Mouse (Mus musculus) forebrain, embryonic 15.5 days (tissue): ENCODE data around the gene Prkci. TPM values are rescaled to one million over a fixed set of nuclear protein-coding genes. Genes with fewer than 3 reads are reported as not detected.

ENCODE experiments used
- ATAC-seq: fragments of 200-750 bp; cut with Nextera tagmentation; replicated peaks from 2 replicates; pipeline ENCODE4 v1.8.0; 2017; ENCODE audit warnings: mild to moderate bottlenecking, moderate TSS enrichment, moderate library complexity
- H3K27ac ChIP-seq: fragments of 300-500 bp; sonication (generic); replicated peaks from 2 replicates; pipeline ENCODE4 v1.5.1; 2015; ENCODE audit warnings: mild to moderate bottlenecking, inconsistent platforms
- H3K27me3 ChIP-seq: fragments of 300-500 bp; sonication (generic); 2 replicates; pipeline ENCODE4 v1.6.1; 2015; ENCODE audit warnings: inconsistent platforms
- H3K36me3 ChIP-seq: fragments of 300-500 bp; sonication (generic); 2 replicates; pipeline ENCODE4 v1.6.1; 2015; ENCODE audit warnings: mild to moderate bottlenecking, inconsistent platforms
- H3K4me1 ChIP-seq: fragments of 300-500 bp; sonication (generic); 2 replicates; pipeline ENCODE4 v1.6.1; 2015; ENCODE audit warnings: inconsistent platforms
- H3K4me2 ChIP-seq: fragments of 300-500 bp; sonication (generic); replicated peaks from 2 replicates; pipeline ENCODE4 v1.6.1; 2015; ENCODE audit warnings: mild to moderate bottlenecking, inconsistent platforms
- H3K4me3 ChIP-seq: fragments of 300-500 bp; sonication (generic); 2 replicates; pipeline ENCODE4 v1.5.1; 2015; ENCODE audit warnings: mild to moderate bottlenecking, inconsistent platforms
- H3K9ac ChIP-seq: fragments of 300-500 bp; sonication (generic); replicated peaks from 2 replicates; pipeline ENCODE4 v1.6.1; 2015; ENCODE audit warnings: mild to moderate bottlenecking, inconsistent platforms
- H3K9me3 ChIP-seq: fragments of 300-500 bp; sonication (generic); 2 replicates; pipeline ENCODE4 v1.6.1; 2016; ENCODE audit warnings: inconsistent platforms
- WGBS: fragments of 180-500 bp; shearing (Covaris S2); methylation state at CpG from one replicate; pipeline ENCODE4 v1.1.7; 2015; ENCODE audit warnings: mixed read lengths; 5-methylcytosine and 5-hydroxymethylcytosine counted together
- polyA plus RNA-seq: library from polyadenylated mRNA; unstranded; fragments of >200 nt; fragmentation: Nextera tagmentation; extraction: Ambion mirVana; gene quantifications from 2 replicates; pipeline ENCODE4 v1.2.1, GENCODE M21; 2015

Gene Prkci
- polyA plus RNA-seq, 1 experiment from 2014 or later = 25.7 TPM

DNA sequence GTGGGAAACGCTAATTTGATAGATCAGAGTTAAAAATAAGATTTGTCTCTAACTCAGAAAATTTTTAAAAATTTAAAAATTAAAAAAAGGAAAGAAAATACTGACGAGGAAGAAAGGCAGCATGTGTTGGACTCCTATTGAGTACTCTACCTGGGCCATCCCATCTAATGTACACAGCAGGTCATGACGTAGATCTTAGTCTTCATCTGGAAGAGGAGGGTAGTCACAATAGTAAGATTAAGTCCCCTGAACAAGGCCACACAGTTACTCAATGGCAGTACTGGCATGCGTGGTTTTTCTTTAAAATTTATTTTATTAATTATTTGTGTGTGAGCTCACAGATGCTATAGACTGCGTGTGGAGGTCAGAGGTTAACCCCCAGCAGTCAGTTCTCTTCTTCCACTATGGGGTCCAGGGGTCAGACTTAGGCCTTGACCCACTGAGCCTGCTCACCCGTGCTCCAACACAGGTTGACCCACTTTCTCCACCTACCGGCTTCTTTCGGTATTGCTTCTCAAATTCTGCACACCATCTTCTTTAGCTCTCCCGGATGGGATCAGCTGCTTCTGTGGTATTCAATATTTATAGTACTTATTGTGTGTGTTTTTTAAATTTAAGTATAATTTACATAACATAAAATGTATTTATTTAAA is 20.3 kb upstream of the Prkci start:
- 42% methylated on average over 9 of the region's 9 CpGs for WGBS
- Histone ChIP-seq H3K9me3 (no peaks in the 10 kb centered on the region), H3K9ac (no peak overlapping the region), H3K27me3 (no peaks in the 10 kb centered on the region), H3K36me3 (no peaks in the 10 kb centered on the region), H3K27ac (no peak overlapping the region), H3K4me2 (no peak overlapping the region), H3K4me1 (no peaks in the 10 kb centered on the region), H3K4me3 (no peak overlapping the region)
- ATAC-seq = peak; percentile 60

DNA sequence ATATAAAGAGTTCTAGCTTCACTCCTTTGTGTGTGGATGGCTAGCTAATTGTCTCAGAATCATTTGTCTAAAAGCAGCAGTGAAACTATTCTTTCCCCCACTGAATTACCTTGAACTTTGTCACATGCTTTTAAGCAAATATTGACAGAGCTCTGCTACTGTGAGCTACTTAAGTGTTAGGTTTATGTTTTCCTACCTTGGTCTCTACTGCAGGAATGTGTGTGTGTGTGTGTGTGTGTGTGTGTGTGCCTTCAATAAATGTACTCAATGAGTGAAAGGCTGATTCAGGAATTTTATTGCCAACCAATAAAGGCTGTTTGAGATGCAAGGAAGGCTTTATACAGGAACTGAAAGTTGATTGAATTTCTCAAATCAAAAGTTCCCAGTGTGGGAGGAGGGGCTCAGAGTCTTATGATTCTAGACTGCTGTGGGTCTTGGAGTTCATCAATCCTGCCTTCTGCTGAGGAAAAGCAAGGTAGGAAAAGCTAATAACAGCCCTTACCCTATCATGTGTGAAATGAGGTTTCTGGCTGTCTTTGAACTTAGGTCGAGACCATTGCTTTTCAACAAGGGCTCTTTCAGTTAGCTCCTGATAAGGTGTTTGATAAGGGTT is 18.4 kb upstream of the Prkci start:
- H3K9ac ChIP-seq = no peak overlapping the region
- 86% methylated on average over 1 of the region's 1 CpGs for WGBS
- ATAC-seq = no peak
- no peak overlapping the region for H3K27ac ChIP-seq
- H3K4me1 ChIP-seq = no peaks in the 10 kb centered on the region
- H3K27me3 ChIP-seq = no peaks in the 10 kb centered on the region
- no peaks in the 10 kb centered on the region for H3K9me3 ChIP-seq
- H3K4me3 ChIP-seq = no peak overlapping the region
- no peaks in the 10 kb centered on the region for H3K36me3 ChIP-seq
- H3K4me2 ChIP-seq = no peak overlapping the region

- no peaks in the 10 kb centered on the region for H3K36me3 ChIP-seq
- no peak overlapping the region for H3K4me3 ChIP-seq
- no peaks in the 10 kb centered on the region for H3K9me3 ChIP-seq
- H3K27ac ChIP-seq = no peak overlapping the region
- WGBS = 82% methylated on average over 5 of the region's 5 CpGs
- no peak for ATAC-seq
- H3K4me2 ChIP-seq = no peak overlapping the region
- no peak overlapping the region for H3K9ac ChIP-seq
- no peaks in the 10 kb centered on the region for H3K27me3 ChIP-seq
- H3K4me1 ChIP-seq = no peaks in the 10 kb centered on the region
Observed at GRCm38 (mm10) chr3:30981616-30982380, 13.7 kb upstream of the Prkci start.

- H3K4me3 ChIP-seq = no peak overlapping the region
- H3K36me3 ChIP-seq = no peaks in the 10 kb centered on the region
- no peak overlapping the region for H3K4me2 ChIP-seq
- H3K4me1 ChIP-seq = no peaks in the 10 kb centered on the region
- H3K27ac ChIP-seq = no peak overlapping the region
- no peaks in the 10 kb centered on the region for H3K27me3 ChIP-seq
- no peaks in the 10 kb centered on the region for H3K9me3 ChIP-seq
- no peak for ATAC-seq
- WGBS = 70% methylated on average over 8 of the region's 8 CpGs
- H3K9ac ChIP-seq = no peak overlapping the region
Observed at GRCm38 (mm10) chr3:30982924-30983536, 12.5 kb upstream of the Prkci start.

GRCm38 (mm10) chr3:30987396-30988318 is 7.9 kb upstream of the Prkci start:
- 87% methylated on average over 9 of the region's 9 CpGs for WGBS
- no peak overlapping the region for H3K4me2 ChIP-seq
- H3K4me3 ChIP-seq = no peak overlapping the region
- H3K9me3 ChIP-seq = no peaks in the 10 kb centered on the region
- H3K4me1 ChIP-seq = no peaks in the 10 kb centered on the region
- no peaks in the 10 kb centered on the region for H3K27me3 ChIP-seq
- no peak overlapping the region for H3K9ac ChIP-seq
- no peaks in the 10 kb centered on the region for H3K36me3 ChIP-seq
- H3K27ac ChIP-seq = no peak overlapping the region
- ATAC-seq = no peak

GRCm38 (mm10) chr3:30992161-30992560 is 3.4 kb upstream of the Prkci start:
- Histone ChIP-seq H3K4me1 (peaks cover 16% of the 10 kb centered on the region), H3K27me3 (no peaks in the 10 kb centered on the region), H3K36me3 (no peaks in the 10 kb centered on the region), H3K4me2 (no peak overlapping the region), H3K9me3 (no peaks in the 10 kb centered on the region), H3K27ac (no peak overlapping the region), H3K9ac (no peak overlapping the region), H3K4me3 (no peak overlapping the region)
- 78% methylated on average over 7 of the region's 7 CpGs for WGBS
- ATAC-seq = no peak

- Histone ChIP-seq H3K4me2 (no peak overlapping the region), H3K9ac (no peak overlapping the region), H3K4me1 (peaks cover 21% of the 10 kb centered on the region), H3K9me3 (no peaks in the 10 kb centered on the region), H3K27me3 (no peaks in the 10 kb centered on the region), H3K27ac (no peak overlapping the region), H3K4me3 (no peak overlapping the region), H3K36me3 (no peaks in the 10 kb centered on the region)
- ATAC-seq = no peak
Observed at GRCm38 (mm10) chr3:30993066-30993573, 2.4 kb upstream of the Prkci start.

DNA sequence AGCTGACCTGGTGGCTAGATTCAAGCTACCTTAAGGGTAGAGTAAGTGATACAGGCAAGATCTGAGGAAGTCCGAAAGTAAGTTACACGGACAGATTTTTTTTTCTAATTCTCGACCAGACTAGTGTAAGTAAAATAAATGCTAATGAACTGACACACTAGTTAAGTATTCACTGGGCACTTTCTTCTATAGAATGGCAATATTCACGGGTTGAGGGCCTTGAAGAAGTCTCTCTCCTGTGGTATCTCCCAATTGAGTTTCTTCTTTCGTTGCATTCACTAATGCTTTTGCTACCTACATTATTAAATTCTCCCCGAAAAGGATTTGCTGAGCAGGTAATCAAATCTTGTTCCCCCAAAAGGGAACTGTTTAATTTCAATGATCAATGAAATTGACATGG is 688 bp upstream of the Prkci start:
- Histone ChIP-seq H3K27ac (peak overlapping the region; percentile 78), H3K4me1 (peaks cover 27% of the 10 kb centered on the region), H3K4me3 (peak overlapping the region; percentile 79), H3K27me3 (no peaks in the 10 kb centered on the region), H3K36me3 (no peaks in the 10 kb centered on the region), H3K9ac (peak overlapping the region; percentile 84), H3K4me2 (peak overlapping the region; percentile 48), H3K9me3 (no peaks in the 10 kb centered on the region)
- WGBS = 19% methylated on average over 6 of the region's 6 CpGs
- ATAC-seq = no peak

GRCm38 (mm10) chr3:30995899-30996687 is 546 bp downstream of the Prkci start:
- Histone ChIP-seq H3K9ac (peak overlapping the region; percentile 84), H3K27me3 (no peaks in the 10 kb centered on the region), H3K4me2 (peak overlapping the region; percentile 48), H3K36me3 (no peaks in the 10 kb centered on the region), H3K4me3 (peak overlapping the region; percentile 79), H3K9me3 (no peaks in the 10 kb centered on the region), H3K27ac (peak overlapping the region; percentile 78), H3K4me1 (peaks cover 32% of the 10 kb centered on the region)
- 1% methylated on average over 48 of the region's 49 CpGs for WGBS
- ATAC-seq = peak; percentile 81; the same call in 1 of the 2 replicates

DNA sequence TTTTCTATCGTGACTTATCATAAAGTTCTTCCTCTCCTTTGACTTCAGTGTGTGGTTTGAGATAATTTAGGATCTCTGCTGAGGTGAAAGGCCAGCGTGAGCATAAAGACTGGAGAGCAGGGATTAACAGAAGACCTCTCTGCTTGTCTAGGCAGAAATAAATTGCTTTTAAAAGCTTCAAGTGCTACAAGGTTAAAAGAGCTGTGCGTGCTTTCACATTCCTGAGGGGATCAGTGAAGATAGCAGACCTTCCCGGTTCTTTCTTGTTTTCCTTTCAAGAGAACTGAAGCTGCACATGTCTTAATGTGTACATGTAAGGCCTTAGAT is 1.1 kb downstream of the Prkci start:
- no peaks in the 10 kb centered on the region for H3K36me3 ChIP-seq
- H3K27me3 ChIP-seq = no peaks in the 10 kb centered on the region
- 2% methylated on average over 4 of the region's 4 CpGs for WGBS
- H3K9ac ChIP-seq = peak overlapping the region; percentile 84
- no peak for ATAC-seq
- H3K4me1 ChIP-seq = peaks cover 32% of the 10 kb centered on the region
- H3K4me2 ChIP-seq = peak overlapping the region; percentile 48
- no peak overlapping the region for H3K27ac ChIP-seq
- no peaks in the 10 kb centered on the region for H3K9me3 ChIP-seq
- peak overlapping the region; percentile 79 for H3K4me3 ChIP-seq
